Mouse (Mus musculus) ovary, postnatal 36 days (tissue): ENCODE results near the gene Adcy9.
"Not testable (repeated sequence)": the region's sequence is repeated elsewhere in the genome, so short reads cannot be mapped to it uniquely, and the experiment has no call there.

Experiments
- DNase-seq: peaks from one replicate; pipeline ENCODE4 v3.0.0; 2022; ENCODE audit warnings: low spot score, mixed read lengths

Adcy9 gene

DNA sequence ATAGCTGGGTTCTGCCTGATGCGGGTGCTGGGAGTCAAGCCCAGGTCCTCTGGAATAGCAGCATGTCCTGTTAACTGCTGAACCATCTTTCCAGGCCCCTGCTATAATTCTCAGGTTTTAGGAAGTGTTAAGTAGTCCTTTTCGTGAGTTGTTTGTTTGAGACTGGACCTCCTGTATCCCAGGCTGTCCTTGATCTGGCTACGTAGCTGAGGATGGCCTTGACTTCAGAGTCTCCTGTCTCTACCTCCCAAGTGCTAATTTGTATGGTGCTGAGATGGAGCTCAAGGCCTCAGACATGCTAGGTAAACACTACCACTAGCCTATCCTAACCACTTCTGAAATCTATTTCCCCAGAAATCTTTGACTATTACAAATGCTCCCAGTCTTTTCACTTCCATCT is 37.9 kb downstream of the Adcy9 start:
- no peak for DNase-seq

DNA sequence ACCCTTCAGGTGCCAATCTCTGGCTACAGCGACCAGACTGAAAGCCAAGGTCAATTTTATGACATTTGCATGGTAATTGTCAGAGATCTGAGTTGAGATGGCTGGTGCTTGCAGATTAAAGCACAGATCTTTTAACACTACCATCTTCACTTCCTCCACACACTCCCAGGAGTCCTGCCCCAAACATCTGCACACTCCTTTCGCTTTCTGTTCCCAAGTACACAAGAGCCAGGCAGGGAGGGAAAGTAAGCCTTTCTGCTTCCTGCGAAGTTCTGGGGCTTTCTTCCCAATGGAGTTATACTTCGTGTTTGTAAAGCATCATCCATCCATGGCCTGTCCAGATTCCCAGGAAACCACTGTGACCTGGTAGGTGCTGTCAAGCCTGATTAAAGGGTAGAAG is 38.8 kb downstream of the Adcy9 start:
- DNase-seq, result no peak

DNA sequence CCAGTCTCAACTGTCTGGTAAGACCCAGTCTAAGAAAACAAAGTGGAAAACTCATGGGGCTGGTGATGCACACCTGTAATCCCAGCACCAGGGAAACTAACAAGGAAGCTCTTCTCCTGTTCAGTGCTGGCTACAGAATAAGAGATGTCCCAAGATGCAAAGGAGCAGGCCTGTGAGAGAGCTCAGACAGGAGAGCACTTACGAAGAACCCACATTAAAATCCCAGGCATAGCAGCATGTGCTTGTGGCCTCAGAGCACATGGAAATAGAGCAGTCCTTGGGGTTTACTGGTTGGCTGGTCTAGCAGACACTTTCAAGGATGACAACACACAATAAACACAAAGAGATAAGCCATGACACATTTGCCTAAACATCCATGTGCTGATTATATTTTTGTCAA is 41.5 kb downstream of the Adcy9 start:
- DNase-seq, result no peak

DNA sequence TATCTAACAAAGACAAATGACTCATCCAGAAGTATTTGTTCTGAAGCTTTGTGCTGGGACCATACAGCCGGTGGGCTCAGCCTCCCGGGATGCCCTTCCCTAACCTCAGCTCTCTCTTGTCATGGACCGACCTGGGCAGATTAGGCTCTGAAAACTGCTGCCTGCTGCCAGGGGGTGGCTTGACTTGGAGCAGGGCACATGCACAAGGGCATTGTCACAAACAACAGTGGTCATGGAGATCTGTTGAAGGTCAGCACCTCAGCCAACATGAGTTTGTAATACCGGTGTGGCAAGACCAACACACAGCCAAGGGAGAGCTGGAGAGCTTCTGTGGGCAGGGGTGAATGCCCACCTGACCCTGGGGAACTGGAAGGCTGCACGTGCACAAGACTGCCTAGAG is 42.7 kb downstream of the Adcy9 start:
- peak; percentile 48 for DNase-seq

DNA sequence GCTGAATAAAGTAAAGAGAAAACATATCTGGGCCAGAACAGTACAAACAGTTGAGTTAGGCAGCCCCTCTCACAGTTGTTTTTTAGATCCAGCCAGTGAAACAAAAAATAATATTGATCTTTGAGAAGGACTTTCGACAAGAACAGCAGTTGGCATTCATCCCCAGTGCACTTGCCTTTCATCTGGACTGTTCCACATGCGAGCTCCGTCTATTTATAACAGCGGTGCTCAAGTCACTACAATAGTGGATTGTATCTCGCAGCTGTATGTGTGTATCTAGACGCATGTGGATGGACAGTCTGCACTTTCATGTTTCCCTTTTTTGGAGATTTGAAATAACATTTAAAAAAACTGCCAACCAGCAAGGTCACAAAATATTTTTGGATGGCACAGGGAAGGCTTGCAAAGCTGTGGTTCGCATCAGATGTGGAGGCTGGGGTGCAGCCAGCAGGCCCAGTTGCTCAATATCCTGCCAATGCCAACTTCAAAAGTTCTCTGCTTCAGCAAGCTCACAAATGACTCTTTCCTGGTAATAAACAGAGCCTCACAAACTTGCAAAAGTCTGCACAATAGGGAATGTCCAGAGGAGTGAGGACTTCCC is 45.4 kb downstream of the Adcy9 start:
- peak; percentile 60 for DNase-seq

DNA sequence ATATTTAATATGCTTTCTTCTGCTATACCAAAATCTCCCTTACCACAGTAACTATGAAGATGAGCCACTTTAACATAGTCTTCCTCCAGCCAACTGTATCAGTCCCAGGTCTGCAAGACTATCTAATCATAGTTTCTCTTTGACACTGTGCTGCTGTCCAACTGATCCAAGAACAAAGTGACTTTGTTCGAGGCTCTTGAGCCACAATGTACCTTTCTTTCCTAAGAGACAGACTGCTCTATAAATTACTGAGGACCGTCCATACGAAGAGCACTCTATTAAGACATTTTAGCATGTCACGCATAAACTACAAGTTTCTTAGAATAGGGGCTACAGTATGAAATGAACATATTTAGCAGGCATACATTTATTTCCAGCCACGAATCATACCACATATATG is 46.0 kb downstream of the Adcy9 start:
- DNase-seq, result no peak

DNA sequence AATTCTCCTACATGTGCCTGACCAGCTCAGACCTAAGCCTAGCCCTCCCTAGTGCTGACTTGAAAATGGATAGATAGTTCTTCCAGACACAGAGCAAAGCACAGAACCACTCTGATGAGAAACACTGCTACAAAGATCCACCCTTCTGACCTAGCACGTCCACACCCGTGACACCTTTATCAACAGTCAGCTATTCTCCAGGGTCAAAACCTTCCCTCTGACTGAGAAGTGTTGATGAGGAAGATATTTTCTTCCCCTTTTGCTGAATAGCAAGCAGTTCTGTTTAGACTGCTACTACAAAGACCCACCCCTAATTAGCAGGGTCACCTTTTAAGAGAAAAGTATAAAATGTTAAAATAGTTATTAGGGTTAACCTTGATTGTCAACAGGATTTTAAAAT is 49.3 kb downstream of the Adcy9 start:
- DNase-seq, result no peak

DNA sequence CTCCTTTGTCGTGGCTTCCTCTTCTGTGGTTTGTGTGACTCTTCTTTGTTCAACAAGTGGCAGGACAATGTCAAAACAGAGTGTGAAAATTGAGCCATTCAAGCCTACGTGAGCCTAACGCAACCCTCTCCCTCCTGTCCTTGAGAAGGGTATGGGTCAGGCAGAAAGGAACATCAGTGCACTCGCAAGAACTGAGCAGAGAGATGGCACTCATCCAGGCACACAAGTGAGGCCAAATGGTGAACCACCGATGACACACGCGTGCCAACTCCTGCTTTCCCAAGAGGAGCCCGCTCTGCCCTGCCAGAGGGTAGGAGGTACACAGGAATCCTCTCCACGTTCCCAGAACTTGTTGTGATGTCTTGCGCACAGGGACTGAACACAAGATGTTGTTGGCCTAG is 50.2 kb downstream of the Adcy9 start:
- DNase-seq, result peak; percentile 63

DNA sequence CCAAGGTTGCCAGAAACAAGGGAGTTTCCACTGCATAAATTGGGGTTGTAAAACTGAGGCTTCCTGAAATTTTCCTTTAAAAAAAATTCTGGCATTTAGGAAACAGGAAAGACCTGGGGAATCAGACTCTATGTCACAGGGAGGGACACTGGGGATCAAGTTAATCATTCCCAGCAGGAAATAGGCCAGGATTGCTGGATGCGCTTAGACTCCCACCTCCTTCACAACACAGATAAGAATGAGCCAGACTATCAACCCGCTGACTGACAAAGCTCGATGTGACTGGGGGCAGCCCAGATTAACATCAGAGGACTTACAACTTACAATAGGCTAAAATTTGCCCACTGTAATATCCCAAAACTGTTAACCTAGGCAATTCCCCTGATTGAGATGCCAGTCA is 52.4 kb downstream of the Adcy9 start:
- DNase-seq, result no peak

DNA sequence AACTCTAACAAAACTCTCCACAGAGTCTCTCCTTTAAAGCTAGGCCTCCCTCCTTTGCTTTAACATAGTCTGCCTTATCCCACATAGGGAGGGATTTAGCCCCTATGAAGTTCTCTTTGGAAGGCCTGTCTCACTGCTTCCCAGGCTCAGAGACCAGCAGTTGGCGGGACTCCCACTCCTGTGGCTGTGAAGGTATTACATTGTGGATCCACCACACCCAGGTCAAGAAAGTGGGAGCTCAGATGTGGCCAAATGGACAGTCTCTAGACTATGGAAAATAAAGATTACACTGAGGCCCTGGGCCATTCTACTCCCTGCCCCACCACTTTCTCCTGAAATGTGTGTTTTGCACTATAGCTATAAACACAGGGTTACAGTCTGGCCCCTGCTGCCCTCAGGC is 53.0 kb downstream of the Adcy9 start:
- DNase-seq, result no peak

DNA sequence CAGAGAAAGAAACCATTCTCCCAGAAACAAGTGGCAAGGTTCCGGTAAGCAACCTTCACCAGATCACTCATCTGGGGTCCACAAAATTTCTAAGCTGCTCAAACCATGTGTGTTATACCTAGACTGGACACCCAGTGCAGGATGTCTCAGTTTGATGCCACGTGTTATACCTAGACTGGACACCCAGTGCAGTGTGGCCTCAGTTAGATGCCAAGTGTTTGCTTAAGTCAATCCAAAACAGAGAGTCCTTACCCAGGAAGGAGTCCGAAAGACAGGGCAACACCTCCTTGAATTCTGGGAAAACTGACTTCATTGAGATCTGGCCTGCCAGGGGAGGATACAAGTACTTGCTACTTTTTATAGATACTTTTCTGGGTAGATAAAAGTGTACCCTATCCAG is 53.6 kb downstream of the Adcy9 start:
- no peak for DNase-seq

DNA sequence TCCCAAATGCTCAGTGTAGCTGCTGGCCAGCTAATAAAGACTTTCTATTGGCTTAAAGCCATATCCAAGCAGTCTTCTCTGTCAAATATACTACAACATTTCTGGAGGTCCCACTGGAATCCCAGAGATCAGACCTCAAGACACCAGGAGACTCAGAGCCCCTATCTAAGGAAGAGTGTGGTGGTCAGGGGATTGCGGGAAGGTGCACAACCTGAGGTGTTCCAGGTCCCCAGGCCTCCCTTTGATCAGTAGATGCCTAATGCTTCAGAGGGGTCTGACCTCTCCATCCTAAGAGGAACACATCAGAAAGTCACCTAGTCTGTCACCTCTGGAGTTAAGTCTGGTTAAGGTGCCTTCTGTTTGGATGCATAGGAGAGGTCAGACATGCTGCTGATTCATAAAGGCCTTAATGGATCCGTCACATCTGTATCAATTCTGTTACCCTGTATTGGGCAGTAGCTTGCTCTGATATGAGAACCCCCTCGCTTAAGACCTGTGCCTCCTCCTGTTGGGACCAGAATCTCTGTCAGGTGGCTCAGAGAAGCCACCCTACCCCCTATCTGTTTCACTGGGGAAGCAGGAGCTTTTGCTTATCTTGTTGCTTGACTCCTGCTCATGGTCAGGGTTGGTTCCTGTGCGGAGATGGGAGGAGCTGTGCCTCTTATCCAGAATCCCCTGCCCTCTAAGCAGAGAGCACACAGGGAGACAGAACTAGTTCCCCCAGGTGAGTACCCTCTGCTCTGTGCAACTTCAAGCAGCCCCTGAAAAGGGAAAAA is 56.8 kb downstream of the Adcy9 start:
- no peak for DNase-seq

DNA sequence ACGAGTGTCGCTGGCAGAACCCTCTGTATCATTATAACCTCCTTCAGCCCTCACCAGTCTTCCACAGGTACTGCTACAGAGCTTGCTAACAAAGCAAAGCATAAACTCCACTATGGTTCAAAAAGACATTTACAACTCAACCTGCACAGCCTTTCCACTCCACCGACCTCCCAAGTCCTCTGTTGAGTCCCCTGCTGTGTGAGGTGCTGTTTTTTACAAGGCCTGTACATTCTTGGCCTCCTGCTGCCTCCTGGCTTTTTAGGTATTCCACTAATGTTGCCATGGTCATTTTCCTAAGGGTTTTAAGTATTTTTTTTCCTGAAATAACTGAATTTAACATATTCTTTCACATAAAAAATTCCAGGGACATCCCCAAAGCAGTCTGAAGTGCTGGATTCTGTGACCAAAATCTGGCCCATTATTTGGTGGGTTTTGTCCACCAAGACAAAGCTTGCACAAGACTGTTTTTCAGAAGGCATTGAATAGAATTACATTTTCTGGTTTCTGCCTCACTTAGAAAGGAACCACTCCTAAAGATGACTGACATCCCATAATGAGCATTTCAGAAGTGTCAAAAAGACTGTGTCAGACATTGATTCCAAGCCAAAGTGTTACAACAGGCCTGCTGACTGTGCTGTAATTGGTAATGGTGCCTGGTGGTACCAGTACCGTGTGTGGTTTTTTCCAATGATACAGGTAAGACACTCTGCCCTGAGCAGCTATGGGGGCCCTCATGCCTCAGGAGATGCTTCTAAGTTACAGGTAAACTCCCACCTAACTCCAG is 64.8 kb downstream of the Adcy9 start:
- DNase-seq, result no peak

DNA sequence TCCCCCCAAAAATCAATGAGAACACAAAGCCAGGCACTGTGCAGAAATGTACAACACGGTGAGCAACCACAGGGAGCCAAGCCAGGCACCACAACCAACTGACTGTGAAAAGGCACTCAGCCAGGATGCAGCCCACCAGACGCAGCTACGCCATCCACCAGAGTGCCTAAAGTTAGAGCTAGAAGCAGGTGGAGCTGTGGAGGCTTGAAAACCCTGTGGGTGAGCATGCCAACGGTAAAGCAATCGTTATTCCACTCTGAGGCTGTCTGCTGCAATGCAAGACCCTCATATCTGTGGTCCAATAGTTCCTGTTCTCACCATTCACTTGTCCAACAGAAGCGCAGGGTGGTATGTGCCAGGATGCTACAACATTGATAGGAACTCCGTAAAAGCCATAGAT is 77.7 kb downstream of the Adcy9 start:
- DNase-seq, result no peak

DNA sequence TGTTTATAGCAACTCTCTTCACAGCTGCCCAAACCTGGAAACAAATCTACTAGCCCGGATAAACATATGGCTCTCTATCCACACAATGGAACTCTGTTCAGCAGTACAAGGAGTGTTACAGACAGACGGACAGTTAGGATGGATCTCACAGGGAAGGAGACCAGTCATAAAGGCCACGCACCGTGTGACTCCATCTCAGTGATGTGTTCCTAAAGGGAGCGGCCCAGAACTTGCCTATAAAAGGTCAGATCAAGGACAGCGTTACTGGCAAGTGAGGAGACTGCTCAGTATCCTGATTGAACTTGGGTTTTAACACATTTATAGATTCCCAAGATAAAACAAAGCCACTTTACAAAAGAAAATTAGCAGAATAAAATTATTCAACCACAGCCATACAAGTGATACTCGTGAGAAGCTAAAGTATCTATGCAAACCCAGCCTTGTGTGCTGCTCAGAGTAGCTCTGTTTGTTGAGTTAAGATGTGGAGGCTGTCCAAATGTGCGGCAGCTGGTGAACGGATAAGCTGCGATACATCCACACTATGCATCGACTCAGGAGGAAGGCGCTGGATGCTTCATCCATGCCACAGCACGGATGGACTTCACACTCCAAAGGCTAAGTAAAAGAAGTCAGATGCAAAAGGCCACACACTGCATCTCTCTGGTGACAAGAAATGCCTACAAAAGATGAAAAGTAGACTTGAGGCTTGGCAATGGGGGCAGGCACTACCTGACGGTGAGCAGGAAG is 78.8 kb downstream of the Adcy9 start:
- DNase-seq, result no peak

DNA sequence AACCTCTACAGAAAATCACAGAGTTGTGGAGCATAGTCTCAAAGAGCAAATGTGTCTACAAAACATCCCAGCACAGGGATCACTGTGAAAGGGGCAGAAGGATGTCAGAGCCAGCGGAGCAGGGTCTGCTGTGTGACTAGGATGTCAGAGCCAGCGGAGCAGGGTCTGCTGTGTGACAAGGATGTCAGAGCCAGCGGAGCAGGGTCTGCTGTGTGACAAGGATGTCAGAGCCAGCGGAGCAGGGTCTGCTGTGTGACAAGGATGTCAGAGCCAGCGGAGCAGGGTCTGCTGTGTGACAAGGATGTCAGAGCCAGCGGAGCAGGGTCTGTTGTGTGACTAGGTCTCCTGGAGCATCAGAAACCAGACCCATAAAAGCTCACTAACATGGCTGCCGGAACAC is 81.1 kb downstream of the Adcy9 start:
- not testable (repeated sequence) for DNase-seq

DNA sequence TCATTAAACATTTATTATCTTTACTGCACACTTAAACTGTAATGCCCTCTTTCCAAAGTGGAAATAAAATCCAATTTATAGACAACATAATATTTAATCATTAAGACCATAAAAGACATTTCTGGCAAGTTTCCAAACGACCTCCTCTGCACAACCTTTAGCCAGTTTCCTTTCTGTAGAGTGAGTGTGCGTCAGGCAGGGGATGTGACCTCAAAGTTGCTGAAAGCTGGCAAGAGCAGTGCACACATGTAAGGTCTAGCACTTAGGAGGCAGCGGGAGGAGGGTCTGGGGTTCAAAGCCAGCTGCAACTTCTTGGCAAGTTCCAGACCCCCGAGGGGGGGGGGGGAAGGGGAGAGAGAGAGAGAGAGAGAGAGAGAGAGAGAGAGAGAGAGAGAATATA is 83.0 kb downstream of the Adcy9 start:
- DNase-seq, result no peak

DNA sequence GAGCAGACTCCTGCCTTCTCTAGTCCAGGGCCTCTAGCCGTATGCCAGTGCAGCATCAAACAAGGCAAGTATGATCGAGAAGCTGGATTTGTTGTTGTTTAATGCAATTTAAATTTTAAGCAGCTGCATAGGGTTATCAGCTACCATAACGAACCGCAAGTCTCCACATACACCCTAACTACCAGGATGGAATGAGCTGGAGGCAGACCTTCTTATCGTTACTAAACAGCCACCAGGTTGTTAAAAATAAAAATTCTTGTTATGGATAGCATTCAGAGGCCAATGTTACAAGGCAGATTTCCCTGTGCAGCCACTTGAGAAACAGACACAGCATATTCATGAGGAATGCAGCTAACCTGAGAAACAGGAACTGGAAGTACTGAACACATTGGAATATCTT is 86.5 kb downstream of the Adcy9 start:
- DNase-seq, result no peak

DNA sequence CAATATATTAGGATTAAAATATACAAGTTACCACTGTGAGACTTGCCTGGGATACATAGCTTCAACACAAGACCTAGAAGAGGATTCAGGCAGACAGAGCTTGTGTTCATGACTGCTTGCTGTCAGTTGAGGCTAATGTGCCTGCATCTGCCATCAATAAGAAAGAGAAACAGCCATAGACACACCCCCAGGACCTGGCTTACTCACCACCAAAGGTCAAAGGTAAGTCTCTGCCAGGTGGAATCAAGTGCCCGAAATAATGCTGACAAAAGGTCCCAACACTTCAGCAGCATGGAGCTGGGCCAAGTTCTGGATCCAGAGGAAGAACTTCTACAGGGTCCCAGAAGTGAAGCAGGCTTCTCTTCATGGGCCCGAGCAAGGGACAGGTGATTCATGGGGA is 86.9 kb downstream of the Adcy9 start:
- DNase-seq, result no peak

DNA sequence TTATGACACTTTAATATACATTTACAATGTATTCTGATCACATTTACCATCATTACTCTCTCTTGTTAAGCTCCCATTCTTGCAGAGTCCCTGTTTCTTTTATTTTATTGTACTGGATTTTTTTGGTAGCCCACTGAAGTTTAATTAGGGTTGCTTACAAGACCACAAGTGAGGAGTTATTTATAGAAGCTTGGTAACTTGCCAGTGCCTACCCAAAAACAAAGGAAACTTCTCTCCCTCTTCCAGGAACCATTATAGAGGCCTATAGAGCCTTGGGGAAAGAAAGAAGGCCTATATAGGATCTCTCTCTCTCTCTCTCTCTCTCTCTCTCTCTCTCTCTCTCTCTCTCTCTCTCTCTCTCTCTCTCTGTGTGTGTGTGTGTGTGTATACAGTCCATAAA is 93.2 kb downstream of the Adcy9 start:
- no peak for DNase-seq

DNA sequence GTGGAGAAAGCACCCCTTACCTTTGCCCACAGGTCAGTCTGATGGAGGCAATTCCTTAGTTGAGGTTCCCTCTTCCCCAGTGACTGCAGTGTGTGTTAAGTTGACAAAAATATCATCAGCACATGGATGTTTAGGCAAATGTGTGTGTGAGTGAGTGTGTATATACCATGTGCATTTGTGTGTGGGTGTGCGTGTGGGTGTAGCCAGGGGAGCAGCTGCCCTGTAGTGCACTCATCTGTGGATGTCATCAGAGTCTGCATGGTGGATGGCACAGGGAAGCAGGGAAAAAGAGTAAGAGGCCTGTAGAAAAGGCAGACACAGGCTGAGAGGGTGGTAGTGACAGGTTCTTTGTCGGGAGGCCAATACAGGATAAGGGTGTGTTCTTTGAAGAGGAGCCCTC is 94.5 kb downstream of the Adcy9 start:
- no peak for DNase-seq

DNA sequence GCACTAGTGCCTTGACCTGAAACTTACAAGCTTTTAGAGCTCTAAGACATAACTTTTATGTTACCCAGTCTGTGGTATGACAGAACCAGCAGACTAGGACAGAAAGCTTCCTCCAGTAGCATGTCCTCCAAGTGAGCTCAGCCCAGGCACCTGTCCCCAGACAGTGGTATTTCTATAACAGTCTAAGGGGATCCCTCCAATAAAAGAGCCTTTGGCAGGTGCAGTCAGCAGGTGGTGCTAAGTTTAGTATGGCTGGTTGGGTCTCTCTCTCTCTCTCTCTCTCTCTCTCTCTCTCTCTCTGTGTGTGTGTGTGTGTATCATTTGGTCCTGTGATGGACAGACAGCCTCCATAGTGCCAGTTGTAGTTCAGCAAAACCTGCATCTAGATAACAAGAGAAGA is 95.3 kb downstream of the Adcy9 start:
- no peak for DNase-seq

DNA sequence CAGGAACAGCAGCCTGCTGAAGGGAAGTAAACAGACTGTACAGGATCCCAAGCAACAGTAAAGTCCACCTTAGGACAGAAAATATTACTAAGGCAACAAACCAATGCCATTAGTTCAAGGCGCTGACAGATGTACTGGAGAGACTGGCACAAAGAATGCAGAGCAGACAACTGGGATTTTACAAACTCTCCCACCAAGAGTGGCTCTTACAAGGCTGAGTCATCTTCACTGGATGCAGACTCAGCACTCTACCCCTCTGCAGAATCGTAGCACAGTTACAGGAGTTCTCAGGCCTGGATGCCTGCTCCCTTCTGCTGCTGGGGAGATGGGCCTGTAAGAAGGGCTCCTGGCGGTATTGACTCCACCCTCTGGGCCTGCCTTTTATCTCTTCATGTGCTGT is 99.4 kb downstream of the Adcy9 start:
- no peak for DNase-seq
